Mouse (Mus musculus) T-helper 1 cell (primary cell): ENCODE results near the gene Stim2.

ENCODE experiments used
- in situ Hi-C: fragments of 300-600 bp; cut with MboI, MseI; formaldehyde crosslinking; loops from one replicate; pipeline ENCODE4 v1.15.1; 2025; ENCODE audit warnings: high pct_unique_total_duplicates

The Stim2 gene

DNA sequence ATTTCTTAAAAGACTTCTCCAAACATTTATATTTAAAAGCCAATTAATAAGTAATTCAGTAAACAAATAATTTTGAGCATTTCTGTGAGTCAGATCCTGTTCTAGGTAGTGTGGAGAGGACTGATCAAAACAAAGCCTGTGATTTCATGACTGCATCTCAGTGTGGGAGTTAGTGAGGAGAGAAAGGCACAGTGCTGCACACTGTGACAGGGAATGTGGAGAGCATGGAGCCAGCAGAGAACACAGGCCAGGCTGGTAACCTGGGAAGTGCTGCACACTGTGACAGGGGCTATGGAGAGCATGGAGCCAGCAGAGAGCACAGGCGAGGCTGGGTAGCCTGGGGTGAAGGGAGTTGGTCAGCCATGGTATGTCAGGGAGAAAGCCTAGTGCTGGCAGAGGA, 48.1 kb downstream of the Stim2 start:
- in situ Hi-C loops = no loop called here

DNA sequence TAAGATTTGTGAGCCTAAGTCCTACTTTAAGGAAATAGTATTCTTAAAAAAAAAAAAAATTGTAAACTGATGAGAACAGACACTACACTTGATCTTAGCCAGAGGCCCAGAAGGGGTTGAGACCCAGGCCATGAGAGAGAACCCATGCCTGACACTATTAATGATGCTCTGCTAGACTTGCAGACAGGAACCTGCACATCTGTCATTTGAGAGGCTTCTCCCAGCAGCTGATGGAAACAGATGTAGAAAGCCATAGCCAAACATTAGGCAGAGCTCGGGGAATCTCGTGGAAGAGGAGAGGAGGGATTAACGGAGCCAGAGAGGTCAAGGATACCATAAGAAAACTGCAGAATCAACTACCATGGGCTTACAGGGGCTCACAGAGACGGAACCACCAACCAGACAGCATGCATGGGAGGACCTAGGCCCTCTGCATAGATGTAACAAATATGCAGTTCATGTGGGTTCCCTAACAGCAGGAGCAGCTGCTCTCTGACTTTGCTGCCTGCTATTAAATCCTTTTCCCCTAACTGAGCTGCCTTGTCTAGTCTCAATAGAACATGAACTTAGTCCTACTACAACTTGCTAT, 50.9 kb downstream of the Stim2 start:
- in situ Hi-C loops = no loop called here

DNA sequence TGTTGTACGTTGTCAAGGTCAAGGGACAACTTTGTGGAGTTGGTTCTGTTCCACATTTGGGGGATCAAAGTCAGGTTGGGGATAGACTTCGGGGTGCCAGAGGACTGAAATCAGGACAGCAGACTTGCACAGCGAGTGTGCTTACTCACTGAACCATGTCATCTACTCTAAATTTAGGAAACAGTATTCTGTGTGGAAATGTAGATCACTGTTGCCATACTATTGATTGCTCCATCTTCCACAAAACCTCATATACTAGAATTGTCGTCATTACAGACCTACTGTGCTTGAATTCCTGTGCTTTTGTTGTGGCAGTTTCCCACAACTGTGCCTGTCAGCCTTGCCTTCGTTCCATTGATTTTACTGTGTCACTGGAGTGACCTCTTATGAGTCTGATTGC, 51.6 kb downstream of the Stim2 start:
- in situ Hi-C loops = no loop called here

DNA sequence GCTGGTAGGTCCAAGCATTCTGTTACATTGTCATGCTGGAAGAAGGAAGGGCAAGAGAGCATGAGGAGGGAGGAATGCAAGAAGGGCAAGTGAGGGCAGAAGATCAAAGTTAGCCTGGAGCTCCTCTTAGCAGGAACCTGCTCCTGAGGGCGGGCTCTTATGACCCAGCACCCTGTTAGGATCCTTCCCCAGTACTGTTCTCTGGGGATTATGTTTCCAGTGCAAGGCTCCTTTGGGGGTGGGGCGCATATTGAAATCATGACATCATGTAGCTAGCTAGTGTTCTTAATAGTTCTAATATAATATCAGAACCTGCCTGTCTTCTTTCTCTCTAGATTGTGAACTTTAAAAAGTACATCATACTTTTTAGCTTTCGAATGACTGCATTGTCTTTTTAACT, 52.8 kb downstream of the Stim2 start:
- in situ Hi-C loops = no loop called here

DNA sequence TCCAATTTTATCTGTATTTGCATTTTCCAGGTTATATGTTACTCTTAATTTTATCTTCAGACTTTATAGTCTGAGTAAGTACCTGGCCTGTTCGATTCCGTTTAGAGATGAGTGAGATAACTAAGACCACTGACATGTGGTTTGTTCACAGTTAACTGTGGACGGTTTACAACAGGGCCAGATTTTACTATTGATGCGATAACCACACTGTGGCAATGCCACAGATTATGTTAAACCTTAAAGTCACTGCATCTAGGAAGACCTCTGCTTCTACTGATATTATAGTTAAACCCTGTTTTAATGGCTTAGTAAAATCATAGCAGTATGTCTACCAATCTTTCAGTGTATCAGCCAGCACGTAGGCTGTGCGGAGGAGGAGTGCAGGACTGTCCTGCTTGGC, 53.9 kb downstream of the Stim2 start:
- in situ Hi-C loops = no loop called here

DNA sequence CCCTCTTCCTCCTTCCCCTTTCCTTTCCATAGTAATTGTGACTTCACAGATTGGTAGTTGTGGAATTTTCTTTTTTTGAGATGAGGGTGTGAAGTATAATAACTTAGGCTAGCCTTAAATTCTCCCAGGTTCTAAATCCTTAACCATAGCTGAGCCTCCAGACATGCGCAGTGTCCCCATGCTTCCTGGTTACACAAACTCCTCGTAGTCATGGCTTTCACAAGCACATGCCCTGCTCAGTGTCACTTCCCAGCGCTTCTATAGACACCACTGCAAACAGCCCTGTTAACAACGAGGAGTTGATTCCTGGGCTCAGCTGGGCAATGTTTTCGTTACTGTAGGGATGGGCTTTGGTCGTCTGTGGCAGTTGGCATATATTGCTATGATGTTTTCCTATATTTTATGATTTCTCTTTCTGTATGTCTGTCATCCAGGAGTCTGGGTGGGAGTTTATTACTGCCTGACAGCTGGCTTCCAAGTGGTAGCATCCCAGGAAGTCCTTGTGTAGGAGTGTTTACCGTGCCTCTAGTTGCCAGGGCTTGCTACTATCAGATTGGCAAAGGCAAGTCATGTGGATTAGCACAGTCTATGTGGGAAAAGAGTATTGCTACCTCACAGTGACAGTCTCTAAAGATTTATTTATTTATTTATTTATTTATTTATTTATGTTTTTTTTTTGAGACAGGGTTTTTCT, 55.5 kb downstream of the Stim2 start:
- in situ Hi-C loops = no loop called here

DNA sequence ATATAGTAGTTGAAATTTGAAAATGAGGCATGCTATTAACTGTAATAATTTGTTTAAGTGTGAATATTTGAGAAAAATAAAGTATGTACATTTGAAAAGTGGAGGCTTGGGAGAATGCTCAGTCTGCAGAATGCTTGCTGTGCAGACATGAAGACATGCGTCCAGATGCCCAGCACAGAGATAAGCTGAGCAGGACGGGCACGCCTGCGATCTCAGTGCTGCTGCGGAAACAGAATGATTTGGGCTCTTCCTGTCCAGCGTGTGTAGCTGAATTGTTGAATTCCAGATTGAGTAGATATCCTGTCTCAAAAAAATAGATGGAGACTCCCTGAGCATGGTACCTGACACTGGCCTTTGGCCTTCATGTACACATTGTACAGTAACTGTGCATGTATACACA, 58.0 kb downstream of the Stim2 start:
- in situ Hi-C loops = no loop called here

DNA sequence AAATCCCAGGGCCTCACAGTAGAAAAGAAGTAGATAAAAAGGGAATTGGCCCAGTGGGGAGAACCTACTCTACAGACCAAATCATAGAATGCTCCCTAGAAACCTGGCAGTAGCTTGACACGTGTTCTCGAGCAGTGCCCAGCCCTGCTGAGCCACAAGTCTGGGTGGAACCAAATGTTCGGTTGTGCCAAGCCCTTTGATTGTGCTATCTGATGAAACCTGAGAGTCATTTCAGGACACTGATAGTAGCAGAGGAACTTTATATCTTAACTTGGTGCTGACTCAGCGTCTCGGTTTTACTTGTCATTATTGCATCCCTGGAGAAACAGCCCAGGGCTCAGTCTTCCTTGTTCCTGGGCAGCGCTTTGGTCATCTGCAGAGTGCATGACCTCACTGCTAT, 61.7 kb downstream of the Stim2 start:
- in situ Hi-C loops = no loop called here

DNA sequence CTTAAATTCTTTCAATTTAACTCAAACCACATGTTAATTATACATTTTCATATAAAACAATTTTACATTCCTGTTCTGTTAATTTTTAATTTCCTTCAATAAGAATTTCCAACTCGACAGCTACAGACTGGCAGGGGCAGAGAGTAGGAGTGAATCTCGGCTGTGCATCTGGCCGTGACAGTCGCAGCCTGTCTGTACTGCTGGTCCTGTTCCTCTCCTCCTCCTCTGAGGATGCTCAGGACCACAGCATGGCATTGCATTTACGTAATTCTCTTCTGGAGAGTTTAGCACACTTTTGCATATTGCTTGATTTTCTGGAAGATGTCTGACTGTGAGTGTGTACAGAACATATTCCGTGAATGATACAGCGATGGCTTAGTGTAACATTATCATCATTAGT, 63.8 kb downstream of the Stim2 start:
- in situ Hi-C loops = no loop called here

DNA sequence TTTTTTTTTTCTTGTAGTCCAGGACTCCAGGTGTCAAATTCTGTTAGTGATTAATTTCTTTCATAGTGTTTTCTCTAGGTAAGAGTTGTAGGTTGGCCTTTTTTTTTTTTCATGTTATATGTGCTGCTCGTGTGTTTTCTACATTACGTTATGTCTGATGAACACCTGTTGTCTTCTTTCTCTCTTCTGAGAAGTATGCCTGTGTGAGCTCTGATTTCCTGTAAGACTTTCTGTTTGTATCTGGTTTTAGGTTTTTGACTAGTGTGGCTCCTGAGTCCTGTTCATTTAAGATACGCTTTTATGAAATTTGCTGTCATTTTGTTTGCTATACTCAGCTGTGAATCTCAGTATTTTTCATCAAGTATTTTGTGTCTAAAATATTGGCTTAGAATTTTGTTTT, 69.3 kb downstream of the Stim2 start:
- in situ Hi-C loops = no loop called here

DNA sequence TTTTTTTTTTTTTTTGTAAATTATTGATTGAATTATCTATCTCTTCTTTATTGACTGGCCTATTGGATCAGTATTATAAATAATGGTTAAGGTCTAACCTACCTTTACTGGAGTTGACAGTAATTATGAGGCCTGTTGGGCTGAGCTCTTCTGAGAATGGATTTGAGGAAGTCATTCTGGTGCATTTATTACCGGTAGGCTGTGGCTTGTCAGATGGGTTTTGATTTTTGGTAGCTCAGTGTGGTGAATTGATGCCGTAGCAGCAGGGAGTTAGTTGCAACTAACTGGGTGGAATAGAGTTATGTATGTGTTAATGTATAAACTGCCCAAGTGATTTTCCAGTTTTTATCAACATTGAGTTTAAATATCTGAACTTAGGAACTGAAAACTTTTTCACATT, 72.2 kb downstream of the Stim2 start:
- in situ Hi-C loops = no loop called here

DNA sequence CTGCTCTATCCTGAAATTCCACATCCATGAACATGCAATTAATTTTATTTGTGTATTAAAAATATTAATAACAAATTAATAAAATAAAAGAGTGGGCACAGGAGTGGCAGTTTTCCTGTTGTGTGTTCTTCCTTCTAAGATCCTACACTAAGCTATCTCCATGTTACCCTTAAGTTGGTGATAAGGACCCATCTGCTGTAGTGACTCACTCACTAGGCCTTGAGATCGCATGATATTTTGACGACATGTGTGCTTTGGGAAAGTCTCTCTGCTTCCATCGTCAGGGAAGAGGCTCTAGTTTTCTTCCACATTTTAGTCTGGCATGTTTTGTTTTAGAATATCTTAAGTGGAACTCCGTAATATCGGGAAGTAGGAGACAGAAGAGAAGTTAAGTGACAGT, 73.0 kb downstream of the Stim2 start:
- in situ Hi-C loops = no loop called here

DNA sequence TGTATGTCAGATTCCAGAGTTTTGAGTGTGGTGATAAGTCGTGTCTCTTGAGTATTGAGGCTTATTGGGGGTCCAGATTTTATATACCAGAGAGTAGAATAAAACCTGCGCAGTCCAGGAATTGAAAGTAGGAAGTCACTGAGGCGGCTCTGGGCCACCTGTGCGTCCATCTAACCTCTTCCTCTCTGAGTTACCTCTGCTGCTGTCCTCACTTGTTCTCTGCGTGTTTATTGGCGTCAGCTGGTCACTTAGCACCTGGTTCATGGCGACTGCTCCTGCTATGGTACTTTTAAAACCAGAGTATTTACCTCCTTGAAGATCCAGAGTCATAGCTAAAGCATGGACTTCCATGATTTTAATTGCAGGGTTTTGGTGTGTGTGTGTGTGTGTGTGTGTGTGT, 73.4 kb downstream of the Stim2 start:
- in situ Hi-C loops = no loop called here

DNA sequence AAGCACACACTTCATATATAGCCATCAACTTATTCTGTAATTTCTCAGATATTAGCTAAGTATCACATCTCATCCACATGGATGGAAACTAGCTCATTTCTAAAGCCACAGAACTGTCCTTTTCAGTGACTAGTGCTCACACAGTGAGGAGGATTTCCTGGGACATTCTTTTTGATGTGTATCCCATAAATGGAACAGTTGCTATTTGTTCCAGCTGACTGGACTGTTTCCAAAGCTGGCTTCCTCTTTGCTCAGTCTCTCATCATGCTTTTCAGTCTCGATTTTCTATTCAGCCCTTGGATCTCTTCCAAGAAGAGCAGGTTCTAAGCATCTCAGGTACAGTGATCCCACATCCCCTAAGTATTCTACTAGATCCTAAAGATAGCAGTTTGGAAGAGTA, 75.0 kb downstream of the Stim2 start:
- in situ Hi-C loops = no loop called here

DNA sequence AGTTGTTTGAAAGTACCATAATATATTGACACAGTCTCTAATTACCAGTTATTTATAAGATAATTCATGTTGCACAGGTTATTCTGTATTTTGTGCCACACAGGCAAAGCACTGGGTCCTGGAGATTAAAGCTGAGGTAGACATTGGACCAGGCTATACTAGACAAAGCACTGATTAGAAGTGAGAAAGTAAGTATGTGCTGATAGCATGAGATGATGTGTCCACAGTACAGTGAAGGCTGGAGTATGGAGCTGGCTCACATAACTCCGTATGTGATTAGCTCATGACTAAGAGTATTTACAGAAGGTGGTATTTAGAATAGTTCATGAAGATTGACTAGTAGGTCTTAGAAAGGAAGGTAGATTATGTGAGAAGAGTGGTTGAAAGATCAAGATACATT, 81.7 kb downstream of the Stim2 start:
- in situ Hi-C loops = no loop called here

DNA sequence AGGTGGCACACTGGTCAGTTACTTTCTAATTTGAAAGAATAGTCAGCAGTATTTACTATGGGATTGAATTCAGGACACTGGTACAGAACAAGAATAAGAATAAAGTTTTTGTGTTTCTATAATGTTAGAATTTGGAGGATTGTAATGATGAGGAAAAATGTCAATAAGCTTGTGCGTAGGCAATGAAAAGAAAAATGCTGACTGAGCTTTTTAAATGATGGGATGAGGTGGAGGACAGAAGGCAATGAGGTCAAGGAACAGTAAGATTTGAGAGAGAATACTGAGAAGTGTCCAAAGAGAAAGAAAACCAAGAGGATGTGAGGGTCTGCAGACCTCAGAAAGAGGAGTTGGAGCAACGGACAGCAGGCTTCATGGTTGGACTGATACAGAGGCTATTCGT, 89.6 kb downstream of the Stim2 start:
- in situ Hi-C loops = no loop called here

DNA sequence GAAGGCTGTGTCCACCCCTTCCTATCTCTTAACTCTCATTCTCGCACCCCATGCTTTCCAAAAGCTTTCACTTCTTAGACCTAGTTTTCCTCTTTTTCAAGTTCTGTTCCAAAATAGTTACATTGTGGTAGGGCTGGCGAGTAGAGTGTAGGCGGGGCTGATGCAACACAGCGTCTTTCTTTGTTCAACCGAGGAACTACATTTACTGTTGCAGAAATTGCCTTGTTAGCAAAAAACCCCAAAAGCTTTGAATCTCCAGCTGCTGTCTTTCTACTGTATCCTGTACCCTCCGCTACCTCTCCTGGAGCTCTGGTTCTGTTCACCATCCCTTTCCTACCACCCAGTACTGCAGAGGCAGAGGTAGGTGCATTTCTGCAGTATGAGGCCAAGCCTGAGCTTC, 99.9 kb downstream of the Stim2 start:
- in situ Hi-C loops = no loop called here

DNA sequence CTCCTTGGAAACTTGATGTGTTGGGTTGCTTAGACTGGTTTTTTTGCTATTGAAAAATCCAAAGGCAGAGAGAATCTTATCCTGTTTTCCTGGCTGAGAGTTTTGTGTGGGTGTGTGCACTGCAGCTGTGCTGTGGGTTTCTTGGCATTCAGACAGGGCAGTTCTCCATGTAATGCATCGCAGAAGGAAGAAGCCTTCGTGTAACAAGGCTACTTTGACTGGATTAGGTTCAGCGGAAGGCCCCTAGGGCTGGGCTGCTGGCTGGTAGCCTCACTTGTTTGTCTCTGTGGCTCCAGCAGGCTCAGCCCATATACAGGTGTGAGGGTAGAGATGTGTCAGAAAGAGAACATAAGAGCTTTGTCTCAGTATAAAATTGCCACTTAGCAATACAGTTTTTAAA, 102.6 kb downstream of the Stim2 start:
- in situ Hi-C loops = loop anchor here (10.0 kb wide), 1 partner anchor 106 kb away; the partner anchor contains the start of gene Stim2

DNA sequence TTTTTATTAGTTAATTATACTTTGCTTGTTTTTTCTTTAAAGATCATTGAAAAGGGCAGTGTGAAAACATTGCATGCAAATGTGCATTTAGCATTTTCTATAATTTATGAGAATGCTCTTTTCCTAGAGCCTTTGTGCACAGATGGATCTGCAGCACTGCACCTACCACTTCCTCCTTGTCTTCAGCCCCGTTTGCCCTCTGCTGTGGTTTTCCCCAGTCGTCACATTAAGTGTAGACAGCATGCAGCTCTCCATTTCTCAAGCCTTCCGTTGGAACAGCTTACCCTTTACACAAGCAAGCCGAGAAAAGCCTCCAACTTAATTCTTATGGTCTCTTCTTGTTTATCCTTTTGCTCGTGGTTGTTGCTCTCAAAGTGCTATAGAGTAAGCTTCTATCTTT, 103.0 kb downstream of the Stim2 start:
- in situ Hi-C loops = loop anchor here (10.0 kb wide), 1 partner anchor 107 kb away; the partner anchor contains the start of gene Stim2

DNA sequence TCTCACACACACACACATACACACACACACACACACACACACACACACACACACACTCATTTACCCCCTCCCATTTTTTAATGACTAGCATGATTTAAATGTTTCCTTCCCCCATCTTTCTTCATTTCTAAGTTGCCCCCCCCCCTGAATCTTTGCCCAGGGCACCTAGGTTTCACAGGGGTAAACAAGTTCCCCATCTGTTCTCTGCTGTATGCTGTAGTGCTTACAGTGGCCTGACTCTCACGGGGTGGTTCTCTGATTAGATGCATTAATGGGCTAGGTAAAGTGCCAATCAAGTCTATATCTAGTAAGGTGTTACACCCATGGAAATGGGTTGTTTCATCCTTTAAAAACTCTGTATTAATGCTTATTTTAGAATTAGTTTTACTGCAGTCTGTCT, 103.7 kb downstream of the Stim2 start:
- in situ Hi-C loops = loop anchor here (10.0 kb wide), 1 partner anchor 107 kb away; the partner anchor contains the start of gene Stim2

DNA sequence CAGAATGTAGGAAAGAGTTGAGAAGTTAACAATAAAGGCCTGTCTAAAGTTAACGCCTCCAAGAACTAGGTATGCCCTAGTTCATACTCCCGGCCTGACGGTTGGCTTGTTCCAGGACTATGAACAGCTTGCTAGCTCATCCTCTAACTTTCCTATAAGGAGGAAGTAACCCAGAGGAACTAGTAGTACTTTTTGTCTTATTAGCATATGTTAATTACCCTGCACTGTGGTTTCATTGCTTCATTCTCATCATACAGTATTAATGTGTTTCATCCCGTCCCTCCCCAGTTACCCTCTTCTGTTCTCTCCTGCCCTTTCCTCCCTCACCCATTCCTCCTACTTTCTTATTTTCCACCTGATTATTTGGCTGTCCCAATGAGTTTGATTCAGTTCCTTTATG, 108.4 kb downstream of the Stim2 start:
- in situ Hi-C loops = loop anchor here (10.0 kb wide), 1 partner anchor 112 kb away; the partner anchor contains the start of gene Stim2

DNA sequence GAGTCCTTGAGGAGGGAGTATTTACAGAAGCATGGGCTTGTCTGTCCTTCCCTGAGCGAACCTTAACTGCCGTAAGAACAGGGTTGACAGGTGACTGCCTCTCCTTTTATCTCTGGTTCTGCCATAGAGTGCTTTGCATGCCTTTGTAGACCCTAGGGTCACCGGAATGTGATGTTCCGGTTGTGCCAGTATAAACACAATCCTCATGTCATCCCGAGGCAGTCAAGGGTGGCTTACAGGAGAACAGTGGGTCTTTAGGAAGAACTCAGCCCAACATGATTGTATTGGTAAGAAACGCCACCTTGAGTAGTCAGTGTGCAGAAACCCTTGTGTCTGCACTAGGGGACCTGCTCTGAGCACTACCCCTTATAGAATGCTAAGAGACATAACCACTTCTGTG, 108.8 kb downstream of the Stim2 start:
- in situ Hi-C loops = loop anchor here (10.0 kb wide), 1 partner anchor 112 kb away; the partner anchor contains the start of gene Stim2

DNA sequence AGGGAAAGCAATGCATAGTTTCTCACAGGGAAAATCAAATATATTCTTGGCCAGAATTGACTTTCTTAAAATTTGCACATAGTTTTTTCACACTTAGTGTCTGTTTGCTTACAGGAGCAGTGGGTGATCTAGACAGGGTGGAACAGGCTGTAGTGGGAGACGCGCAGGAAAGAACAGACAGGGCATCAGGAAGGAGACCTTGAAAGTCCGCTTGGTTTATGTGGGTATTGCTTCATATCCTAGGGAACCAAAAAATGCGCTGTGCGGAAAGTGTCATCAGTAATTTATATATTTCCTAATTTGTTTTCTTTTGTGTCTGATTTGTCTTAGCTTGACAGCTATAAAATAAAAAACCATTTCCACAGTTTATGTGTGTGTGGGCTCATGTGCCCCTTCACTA, 110.8 kb downstream of the Stim2 start:
- in situ Hi-C loops = loop anchor here (10.0 kb wide), 1 partner anchor 114 kb away; the partner anchor contains the start of gene Stim2
